Mouse (Mus musculus): ENCODE data around the gene Nol4l. TPM values are rescaled to one million over a fixed set of nuclear protein-coding genes. Genes with fewer than 3 reads are reported as not detected.

Nol4l gene
- total and polyA plus RNA-seq, 3 experiments: 4.4 to 7.1 TPM; not detected in 1

- Histone ChIP-seq H3K27ac (ENCODE audit: control insufficient read depth, low read depth, low read length) (no peak overlapping the region), H3K4me3 (ENCODE audit: control insufficient read depth in 1 of 2, insufficient read depth in 1 of 2, low read depth in 2 of 2, low read length in 2 of 2) (peak overlapping the region; percentile 32 to 58), H3K27me3 (ENCODE audit: control insufficient read depth in 1 of 2, insufficient read depth in 2 of 2, low read length in 2 of 2) (no peaks in the 10 kb centered on the region), H3K36me3 (ENCODE audit: control insufficient read depth in 1 of 2, insufficient read depth in 2 of 2, low read length in 2 of 2) (no peaks in the 10 kb centered on the region), H3K9me3 (replicated peaks; ENCODE audit: insufficient read depth, low read length) (no peaks in the 10 kb centered on the region), H3K9ac (ENCODE audit: control insufficient read depth, low read depth, low read length, poor library complexity, severe bottlenecking) (peak overlapping the region; percentile 54), H3K79me2 (ENCODE audit: control insufficient read depth, insufficient read depth, low read length, poor library complexity) (no peaks in the 10 kb centered on the region), H3K4me1 (ENCODE audit: control insufficient read depth in 1 of 2, insufficient read depth in 2 of 2, low read length in 2 of 2) (no peaks in the 10 kb centered on the region; a peak in 1 of 4 replicates)
- TF ChIP-seq MAZ (IDR thresholded peaks at IDR 0.05; ENCODE audit: low read depth, low read length): peak; percentile 57; the same call in 1 of the 2 replicates
- no peak for TF ChIP-seq EP300 (IDR thresholded peaks at IDR 0.05; ENCODE audit: low read depth in 1 of 2, low read length in 2 of 2)
- peak; percentile 56 for DNase-seq (ENCODE audit: low read depth, low spot score)
These were observed 85.3 kb downstream of the Nol4l start for GRCm38 (mm10) chr2:153444254-153445136.

- Histone ChIP-seq H3K27ac (ENCODE audit: control insufficient read depth, low read depth, low read length) (no peak overlapping the region), H3K9me3 (replicated peaks; ENCODE audit: insufficient read depth, low read length) (no peaks in the 10 kb centered on the region), H3K27me3 (ENCODE audit: control insufficient read depth in 1 of 2, insufficient read depth in 2 of 2, low read length in 2 of 2) (no peaks in the 10 kb centered on the region), H3K4me1 (ENCODE audit: control insufficient read depth in 1 of 2, insufficient read depth in 2 of 2, low read length in 2 of 2) (no peaks in the 10 kb centered on the region; a peak in 1 of 4 replicates), H3K36me3 (ENCODE audit: control insufficient read depth in 1 of 2, insufficient read depth in 2 of 2, low read length in 2 of 2) (no peaks in the 10 kb centered on the region), H3K9ac (ENCODE audit: control insufficient read depth, low read depth, low read length, poor library complexity, severe bottlenecking) (no peak overlapping the region), H3K79me2 (ENCODE audit: control insufficient read depth, insufficient read depth, low read length, poor library complexity) (no peaks in the 10 kb centered on the region), H3K4me3 (ENCODE audit: control insufficient read depth in 1 of 2, insufficient read depth in 1 of 2, low read depth in 2 of 2, low read length in 2 of 2) (no peak overlapping the region)
- no peak for DNase-seq (ENCODE audit: low read depth, low spot score)
- TF ChIP-seq CHD1 (IDR thresholded peaks at IDR 0.05; ENCODE audit: low read depth, low read length) (no peak), MEF2A (IDR thresholded peaks at IDR 0.05; ENCODE audit: extremely low read depth, insufficient replicate concordance, low read depth, low read length, poor library complexity, severe bottlenecking) (no peak), SIN3A (IDR thresholded peaks at IDR 0.05; ENCODE audit: low read length) (no peak), USF2 (IDR thresholded peaks at IDR 0.05; ENCODE audit: borderline replicate concordance in 1 of 2, insufficient read depth in 1 of 2, low read depth in 1 of 2, low read length in 2 of 2) (no peak), ETS1 (IDR thresholded peaks at IDR 0.05; ENCODE audit: low read depth, low read length) (no peak), MYC (IDR thresholded peaks at IDR 0.05; ENCODE audit: low read depth, low read length) (no peak), ELF1 (IDR thresholded peaks at IDR 0.05; ENCODE audit: low read depth, low read length) (no peak), POLR2AphosphoS2 (IDR thresholded peaks at IDR 0.05; ENCODE audit: low read length) (no peak), GATA1 (IDR thresholded peaks at IDR 0.05; ENCODE audit: low read depth, low read length) (no peak), MAX (IDR thresholded peaks at IDR 0.05; ENCODE audit: low read length) (no peak), ZKSCAN1 (IDR thresholded peaks at IDR 0.05; ENCODE audit: low read depth, low read length) (no peak), EP300 (IDR thresholded peaks at IDR 0.05; ENCODE audit: low read depth in 1 of 2, low read length in 2 of 2) (no peak), MAZ (IDR thresholded peaks at IDR 0.05; ENCODE audit: low read depth, low read length) (no peak), CHD2 (IDR thresholded peaks at IDR 0.05; ENCODE audit: low read length) (no peak), JUND (IDR thresholded peaks at IDR 0.05; ENCODE audit: low read depth, low read length) (no peak), BHLHE40 (IDR thresholded peaks at IDR 0.05; ENCODE audit: borderline replicate concordance, low read depth, low read length) (no peak), POLR2A (IDR thresholded peaks at IDR 0.05; ENCODE audit: control insufficient read depth in 1 of 2, insufficient read depth in 1 of 2, low read depth in 1 of 2, low read length in 2 of 2, poor library complexity in 1 of 2) (no peak), ZMIZ1 (IDR thresholded peaks at IDR 0.05; ENCODE audit: low read depth, low read length) (no peak), RCOR1 (IDR thresholded peaks at IDR 0.05; ENCODE audit: low read depth, low read length) (no peak), HCFC1 (IDR thresholded peaks at IDR 0.05; ENCODE audit: low read depth, low read length) (no peak)
These were observed 86.1 kb downstream of the Nol4l start for GRCm38 (mm10) chr2:153443434-153444240.

Data from MEL (cell line).